Mouse (Mus musculus) gastrocnemius, adult 18-20 months (tissue): ENCODE results near the gene Sema3c. TPM values are rescaled to one million over a fixed set of nuclear protein-coding genes. Genes with fewer than 3 reads are reported as not detected.

ENCODE experiments used
- DNase-seq: peaks from one replicate; pipeline ENCODE4 v3.0.0; 2021; ENCODE audit warnings: low spot score
- total RNA-seq, 2 experiments: library from RNA; stranded (reverse); gene quantifications; 2 replicates each; pipeline ENCODE4 v1.2.3; 2021

Gene Sema3c
- total RNA-seq, 2 experiments from 2014 or later: 46.6 to 49.0 TPM

DNA sequence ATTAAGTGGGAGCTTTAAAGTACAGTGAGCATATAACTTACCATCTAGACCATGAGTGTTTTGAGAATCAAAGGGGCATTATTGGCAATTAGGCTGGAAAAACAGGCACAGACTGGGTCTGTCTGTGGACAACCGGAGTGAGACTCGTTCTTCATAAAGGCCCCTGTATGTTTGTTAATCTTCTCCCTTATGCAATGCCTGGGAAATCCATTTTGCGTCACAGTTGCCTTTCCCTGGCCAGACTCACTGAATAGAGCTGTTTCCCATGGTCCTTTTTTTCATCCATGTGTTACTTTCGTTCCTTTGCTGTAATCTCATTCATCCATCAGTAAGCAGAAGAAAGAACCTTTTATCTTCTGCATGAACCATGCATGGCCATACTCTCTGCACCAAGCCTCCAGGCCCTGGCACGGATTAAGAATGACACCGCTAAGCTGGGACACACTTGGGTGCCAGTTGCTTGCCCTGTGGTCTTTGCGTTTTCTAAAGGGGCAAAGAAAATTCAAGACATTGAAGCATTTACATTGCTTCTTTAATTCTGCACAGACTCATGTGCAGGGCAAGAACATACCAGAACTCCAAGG, 73.7 kb downstream of the Sema3c start:
- DNase-seq: no peak

GRCm38 (mm10) chr5:17648865-17649542, 74.9 kb downstream of the Sema3c start:
- DNase-seq: no peak

- no peak for DNase-seq
Measured at GRCm38 (mm10) chr5:17661223-17661622, 87.1 kb downstream of the Sema3c start.

- no peak for DNase-seq
Measured at GRCm38 (mm10) chr5:17671356-17671755, 97.3 kb downstream of the Sema3c start.

DNA sequence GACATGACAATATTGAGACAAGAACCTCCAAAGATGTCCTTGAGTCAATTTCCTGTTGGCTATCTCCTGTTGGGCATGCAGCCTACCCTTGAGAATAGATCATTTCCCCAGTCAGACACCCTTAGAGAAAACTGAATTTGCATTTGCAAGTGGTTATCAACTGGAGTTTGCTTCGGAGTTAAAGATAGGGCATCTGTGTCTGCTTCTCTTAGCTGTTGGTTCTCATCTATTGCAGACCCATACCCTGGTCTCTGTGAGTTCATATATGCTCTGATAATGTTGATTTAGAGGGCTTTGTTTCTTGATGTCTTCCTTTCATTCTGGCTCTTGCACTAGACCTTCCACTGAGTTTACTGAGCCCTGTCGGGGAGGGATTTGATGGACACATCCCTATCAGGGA, 106.8 kb downstream of the Sema3c start:
- no peak for DNase-seq

DNA sequence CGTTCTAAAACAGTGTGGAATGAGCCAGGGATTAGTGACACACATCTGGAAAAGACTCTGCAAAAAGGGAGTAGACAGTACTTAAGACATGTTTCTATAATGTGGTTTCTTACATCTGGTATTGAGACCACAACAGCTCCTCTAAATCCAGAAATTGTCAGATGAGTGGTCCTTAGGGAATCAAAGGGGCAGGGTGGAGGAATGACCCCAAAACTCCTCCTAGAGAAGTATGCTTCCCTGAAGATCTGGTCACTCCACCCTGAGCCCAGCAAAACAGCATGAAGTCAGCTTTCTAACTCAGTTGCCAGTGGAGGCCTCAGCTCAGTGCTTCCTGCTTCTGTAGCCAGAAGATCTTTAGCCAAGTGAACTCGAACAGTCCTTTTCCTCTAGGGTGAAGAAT, 115.0 kb downstream of the Sema3c start:
- DNase-seq: peak; percentile 72

DNA sequence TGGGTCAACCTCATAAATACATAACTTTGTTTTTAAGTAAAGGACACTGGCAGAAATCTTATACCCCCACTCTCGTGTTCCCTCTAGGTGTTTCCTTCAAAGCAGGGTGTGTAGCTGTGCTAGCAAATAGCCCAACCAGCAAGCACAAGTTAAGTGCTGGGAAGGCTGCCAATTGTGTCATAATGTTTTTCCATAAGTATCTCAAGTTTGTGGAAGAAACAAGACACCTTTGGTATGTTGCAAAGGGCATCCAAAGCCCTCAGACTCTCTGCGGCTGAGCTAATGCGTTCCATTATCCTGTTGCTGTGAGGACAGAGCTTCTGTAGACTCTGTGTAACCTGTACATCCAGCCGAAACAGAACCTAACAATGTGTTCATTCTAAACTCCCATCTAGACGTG, 115.5 kb downstream of the Sema3c start:
- peak; percentile 88 for DNase-seq

GRCm38 (mm10) chr5:17695366-17695765, 121.3 kb downstream of the Sema3c start:
- no peak for DNase-seq

- no peak for DNase-seq
Measured at GRCm38 (mm10) chr5:17698905-17699304, 124.8 kb downstream of the Sema3c start.

DNA sequence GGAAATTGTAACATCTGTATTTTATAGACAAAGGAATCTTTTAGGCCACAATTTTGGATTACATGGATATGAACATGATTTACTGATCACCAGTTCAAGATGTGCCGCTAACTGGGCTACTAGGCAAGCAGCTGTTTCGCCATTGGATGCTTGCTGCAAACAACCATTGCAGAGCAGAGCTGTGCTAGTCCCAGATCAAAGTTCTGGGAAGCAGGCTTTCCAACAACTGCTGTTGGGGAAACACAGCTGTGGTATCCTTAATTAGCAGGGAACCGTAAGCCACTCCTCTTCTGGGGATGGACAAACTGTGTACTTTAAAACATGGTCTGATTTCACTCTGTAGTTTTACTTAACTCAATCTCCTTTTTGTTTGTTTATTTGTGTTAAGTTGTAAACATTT, 130.1 kb downstream of the Sema3c start:
- DNase-seq: no peak

DNA sequence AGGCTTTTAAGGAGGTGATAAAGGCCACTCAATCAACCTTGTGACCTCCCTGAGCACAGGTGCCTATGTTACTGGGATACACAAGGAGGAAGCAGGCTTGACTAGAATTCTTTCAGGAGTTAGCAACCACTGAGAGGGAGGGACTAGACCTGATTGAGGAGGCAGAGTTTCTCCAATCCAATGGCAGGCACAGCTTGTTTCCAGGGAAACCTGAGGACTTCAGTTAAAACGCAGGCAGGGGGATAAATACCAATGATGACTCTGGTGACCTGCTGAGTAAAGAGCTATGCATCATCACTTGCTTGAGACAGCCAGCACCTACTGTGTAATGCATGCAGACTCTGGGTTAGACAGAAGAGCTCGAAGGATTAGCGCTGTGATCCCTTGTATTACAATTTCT, 133.0 kb downstream of the Sema3c start:
- no peak for DNase-seq

GRCm38 (mm10) chr5:17712374-17712773, 138.3 kb downstream of the Sema3c start:
- no peak for DNase-seq

DNA sequence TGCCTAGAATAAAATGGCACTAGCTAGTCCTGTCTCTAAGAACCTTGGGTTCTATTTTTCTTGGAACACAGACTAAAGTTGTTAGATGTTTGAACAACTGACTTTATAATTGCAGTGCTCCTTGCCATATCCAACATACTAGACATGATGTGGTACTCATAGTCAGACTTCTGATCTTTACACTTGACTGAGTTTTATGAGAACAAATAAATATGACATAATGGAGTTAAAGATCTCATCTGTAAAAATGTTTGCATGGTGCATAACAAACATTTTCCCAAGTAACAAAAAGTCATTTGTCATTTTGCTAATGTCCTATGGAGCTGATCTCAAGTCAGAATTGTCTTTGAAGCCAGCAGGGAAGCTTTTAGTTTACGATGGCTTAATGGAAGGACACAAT, 141.1 kb downstream of the Sema3c start:
- no peak for DNase-seq

DNA sequence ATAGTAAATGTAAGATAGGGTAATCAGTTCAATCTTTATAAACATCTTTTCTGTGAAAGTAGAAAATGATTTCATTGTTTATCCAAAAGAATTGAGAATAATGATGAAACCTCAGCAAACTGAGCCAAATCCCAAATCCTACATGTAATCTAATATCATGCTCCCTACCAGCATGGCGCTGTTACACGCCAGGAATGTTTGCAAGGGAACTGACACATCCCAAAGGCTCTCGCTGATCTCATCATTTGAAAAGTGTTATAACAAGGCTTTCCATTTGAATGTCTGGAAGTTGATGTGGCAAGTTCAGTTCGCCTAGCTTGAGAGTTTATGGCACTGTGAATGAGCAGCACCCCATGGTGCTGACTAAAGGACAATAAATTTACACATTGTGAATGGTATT, 145.9 kb downstream of the Sema3c start:
- peak; percentile 49 for DNase-seq

DNA sequence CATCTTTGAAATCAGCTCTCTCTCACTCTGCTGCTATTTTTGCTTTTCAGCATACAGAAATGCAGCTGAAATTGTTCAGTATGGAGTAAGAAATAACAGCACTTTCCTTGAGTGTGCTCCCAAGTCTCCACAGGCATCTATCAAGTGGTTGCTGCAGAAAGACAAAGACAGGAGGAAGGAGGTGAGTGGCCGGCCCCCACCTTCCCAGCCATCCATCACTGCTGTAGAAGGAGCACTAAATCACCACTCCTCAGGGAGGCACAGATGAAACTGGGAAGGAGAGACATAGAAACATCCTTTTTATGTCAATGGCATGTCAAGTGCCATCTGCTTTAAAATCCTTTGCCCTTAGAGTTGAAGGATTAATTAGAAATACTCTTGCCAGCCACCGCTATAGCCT, 149.9 kb downstream of the Sema3c start:
- DNase-seq: no peak

DNA sequence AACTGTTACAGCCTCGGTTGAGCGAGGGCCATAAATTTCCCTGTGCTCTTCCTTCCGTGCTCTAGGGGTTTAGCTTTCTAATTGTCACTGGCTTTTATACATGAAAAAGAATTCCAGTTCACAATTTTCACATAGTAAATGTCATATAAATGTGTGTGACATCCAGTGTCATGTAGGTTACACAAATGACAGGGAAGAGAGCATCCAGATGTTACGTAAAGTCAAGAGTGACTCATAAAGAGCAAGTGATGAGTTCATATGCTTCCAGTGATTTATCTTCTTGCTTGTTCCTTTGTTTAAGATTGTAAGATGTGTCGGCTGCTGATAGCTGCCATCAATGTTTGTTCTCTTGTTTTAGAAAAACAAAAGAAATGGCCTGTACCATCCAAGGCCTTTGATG, 154.0 kb downstream of the Sema3c start:
- no peak for DNase-seq

DNA sequence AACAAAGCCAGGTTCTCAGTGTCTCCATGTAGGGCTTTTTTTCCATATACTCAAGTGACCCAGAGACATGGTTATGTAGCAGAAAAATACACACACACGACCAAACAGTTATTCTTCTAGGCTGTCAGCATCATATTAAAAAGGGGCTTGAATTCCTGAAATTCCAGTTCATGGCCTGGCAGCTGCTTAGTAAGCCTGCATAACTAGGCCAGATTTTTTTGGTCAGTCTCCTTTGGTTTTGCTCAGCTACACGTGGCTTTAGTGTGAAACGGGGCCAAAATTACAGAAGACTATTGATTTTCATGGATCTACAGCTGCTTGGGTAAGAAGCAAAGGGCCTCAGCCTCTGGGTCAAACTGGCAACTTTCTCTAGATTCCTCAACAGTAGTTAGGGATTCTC, 165.7 kb downstream of the Sema3c start:
- no peak for DNase-seq

DNA sequence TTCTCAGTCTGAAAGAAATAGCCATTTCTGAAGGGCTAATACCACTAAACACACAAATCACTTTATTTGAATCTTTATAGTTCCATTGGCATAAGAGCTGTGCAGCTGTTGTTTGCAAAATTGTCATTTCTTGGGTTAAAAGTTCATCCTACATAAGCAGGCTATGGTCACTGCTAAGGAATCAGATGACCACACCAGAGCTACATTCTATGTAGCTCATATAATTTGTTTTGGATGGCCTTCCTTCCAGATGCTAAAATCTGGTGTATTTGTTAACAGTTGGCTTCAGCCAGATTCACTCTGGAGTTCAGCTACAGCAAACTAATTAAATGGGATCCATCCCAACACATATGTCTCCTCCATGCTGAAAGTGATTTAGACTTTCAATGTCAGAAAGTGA, 172.4 kb downstream of the Sema3c start:
- no peak for DNase-seq

GRCm38 (mm10) chr5:17747143-17747542, 173.1 kb downstream of the Sema3c start:
- no peak for DNase-seq

DNA sequence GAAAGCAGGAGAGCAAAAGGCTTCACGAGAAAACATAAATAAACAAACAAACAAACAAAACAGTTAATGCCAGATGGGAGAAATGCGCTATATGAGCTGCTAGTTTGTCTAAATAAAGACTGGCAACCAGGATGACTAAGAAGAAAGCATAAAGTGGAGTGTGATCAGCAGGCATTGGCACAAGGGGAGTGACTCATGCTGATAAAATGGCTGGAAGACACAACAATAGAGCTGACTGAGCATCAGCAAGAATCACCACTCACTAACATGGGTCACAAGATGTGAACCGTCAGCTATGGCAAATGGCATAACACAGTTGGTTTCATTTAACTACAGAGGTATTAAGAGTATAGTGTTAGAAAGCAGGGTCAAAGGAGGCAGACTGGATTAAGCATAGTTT, 174.2 kb downstream of the Sema3c start:
- DNase-seq: no peak

DNA sequence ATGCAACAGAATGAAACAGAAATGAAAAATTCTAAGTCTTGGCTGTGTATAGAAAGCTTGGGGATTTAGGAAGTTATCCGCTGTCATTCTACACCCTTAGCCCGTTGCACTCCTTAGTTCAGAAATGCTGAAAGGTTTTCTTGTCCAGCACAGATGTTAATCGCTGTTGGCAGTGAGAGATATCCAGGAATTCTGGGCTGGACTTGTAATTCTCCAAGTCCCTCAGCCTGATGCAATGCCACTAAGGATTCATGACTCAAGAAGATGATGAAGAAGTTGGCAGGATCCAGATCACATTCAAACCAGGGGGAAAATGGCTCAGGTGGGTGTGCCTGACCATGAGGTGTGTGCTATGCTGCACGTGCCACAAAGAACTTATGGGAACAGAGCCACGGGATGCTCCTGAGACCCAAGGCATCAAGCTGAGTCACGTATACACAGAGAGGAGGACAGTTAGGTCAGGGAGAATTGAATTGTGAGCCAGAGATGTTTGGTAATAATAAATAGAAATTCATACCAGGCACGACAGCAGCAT, 179.5 kb downstream of the Sema3c start:
- peak; percentile 67 for DNase-seq

GRCm38 (mm10) chr5:17766006-17766677, 192.1 kb downstream of the Sema3c start:
- DNase-seq: peak; percentile 14

DNA sequence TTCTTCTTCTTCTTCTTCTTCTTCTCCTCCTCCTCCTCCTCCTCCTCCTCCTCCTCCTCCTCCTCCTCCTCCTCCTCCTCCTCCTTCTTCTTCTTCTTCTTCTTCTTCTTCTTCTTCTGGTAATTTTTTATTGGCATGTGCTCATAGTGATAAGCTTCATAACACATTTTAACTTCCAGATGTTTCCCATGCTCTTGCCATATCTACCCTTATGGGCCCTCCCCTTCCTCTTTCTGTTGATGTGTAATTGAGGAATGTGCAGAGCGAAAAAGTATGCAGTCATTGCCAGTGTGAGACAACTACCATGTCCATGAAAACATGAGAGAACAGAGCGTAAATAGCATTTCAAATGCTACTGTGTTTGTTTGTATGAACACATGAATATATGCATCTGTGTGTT, 196.2 kb downstream of the Sema3c start:
- DNase-seq: no peak
